Mouse (Mus musculus) stomach, embryonic 14.5 days (tissue): ENCODE data around the gene Rbp7. TPM values are rescaled to one million over a fixed set of nuclear protein-coding genes. Genes with fewer than 3 reads are reported as not detected.

Experiments
- polyA plus RNA-seq: library from polyadenylated mRNA; unstranded; fragments of >200 nt; fragmentation: Nextera tagmentation; extraction: Ambion mirVana; gene quantifications from 2 replicates; pipeline ENCODE4 v1.2.1, GENCODE M21; 2014

Gene Rbp7
- polyA plus RNA-seq, 1 experiment from 2014 or later, result 1.9 TPM

Other genes starting within 250 kb of the Rbp7 start
- gene Kif1b, start 147.3 kb downstream of the Rbp7 start, polyA plus RNA-seq, result 44.3 and 50.7 TPM in 2 replicates
- 41.7 and 44.3 TPM in 2 replicates for gene Ube4b, start 28.2 kb downstream of the Rbp7 start, polyA plus RNA-seq
- not detected in 2 replicates for gene Tmem274, start 22.4 kb upstream of the Rbp7 start, polyA plus RNA-seq
- 11.5 and 15.1 TPM in 2 replicates for gene Nmnat1, start 30.2 kb upstream of the Rbp7 start, polyA plus RNA-seq
- 45.9 and 49.3 TPM in 2 replicates for gene Lzic, start 30.3 kb upstream of the Rbp7 start, polyA plus RNA-seq
- 57.7 and 57.8 TPM in 2 replicates for gene Ctnnbip1, start 63.3 kb upstream of the Rbp7 start, polyA plus RNA-seq
- 22.9 and 24.6 TPM in 2 replicates for gene Clstn1, start 131.5 kb upstream of the Rbp7 start, polyA plus RNA-seq
- gene Pik3cd, start 247.6 kb upstream of the Rbp7 start, polyA plus RNA-seq, result 4.8 and 6.1 TPM in 2 replicates